Mouse (Mus musculus) right cerebral cortex, adult 2 months (tissue): ENCODE results near the gene Pltp.

Experiments used
- DNase-seq, 2 experiments: peaks; one replicate each; pipeline ENCODE4 v3.0.0; 2021 to 2022; ENCODE audit warnings: low spot score in 2 of 2

Pltp gene

GRCm38 (mm10) chr2:164850061-164850460, 7.5 kb downstream of the Pltp start:
- no peak for DNase-seq

- no peak for DNase-seq
These were observed 11.7 kb downstream of the Pltp start for GRCm38 (mm10) chr2:164845782-164846181.

GRCm38 (mm10) chr2:164835164-164835563, 22.3 kb downstream of the Pltp start:
- no peak for DNase-seq

GRCm38 (mm10) chr2:164834531-164834930, 23.0 kb downstream of the Pltp start:
- DNase-seq, result peak in 1 of 2 experiments; percentile 51

- DNase-seq, result peak; percentile 89 to 95
These were observed 24.1 kb downstream of the Pltp start, which contains the start of gene Neurl2 for GRCm38 (mm10) chr2:164833314-164833959. TSS of gene Neurl2 (minus strand) at chr2:164833456.

- peak; percentile 78 to 83 for DNase-seq
These were observed 24.7 kb downstream of the Pltp start, which contains the start of gene Ctsa for GRCm38 (mm10) chr2:164832748-164833301. TSS of gene Ctsa (plus strand) at chr2:164832873.

GRCm38 (mm10) chr2:164832032-164832747, 25.3 kb downstream of the Pltp start:
- DNase-seq, result peak in 1 of 2 experiments; percentile 36

GRCm38 (mm10) chr2:164831029-164831428, 26.5 kb downstream of the Pltp start:
- no peak for DNase-seq

GRCm38 (mm10) chr2:164829090-164829489, 28.4 kb downstream of the Pltp start:
- no peak for DNase-seq

- no peak for DNase-seq
These were observed 29.1 kb downstream of the Pltp start, which contains the start of gene Spata25 for GRCm38 (mm10) chr2:164828437-164828836. TSS of gene Spata25 (minus strand) at chr2:164828537.

- DNase-seq, result no peak
These were observed 30.2 kb downstream of the Pltp start for GRCm38 (mm10) chr2:164827146-164827850.

GRCm38 (mm10) chr2:164825521-164825920, 32.0 kb downstream of the Pltp start:
- no peak for DNase-seq

- DNase-seq, result no peak
These were observed 33.5 kb downstream of the Pltp start for GRCm38 (mm10) chr2:164823969-164824368.

GRCm38 (mm10) chr2:164823181-164823585, 34.3 kb downstream of the Pltp start:
- peak in 1 of 2 experiments; percentile 55 for DNase-seq

GRCm38 (mm10) chr2:164822636-164823165, 34.8 kb downstream of the Pltp start, which contains the start of gene Zswim1:
TSS of gene Zswim1 (plus strand) at chr2:164822686.
- DNase-seq, result peak; percentile 100

- no peak for DNase-seq
These were observed 36.5 kb downstream of the Pltp start for GRCm38 (mm10) chr2:164821060-164821459.

GRCm38 (mm10) chr2:164817703-164818102, 39.8 kb downstream of the Pltp start:
- no peak for DNase-seq

GRCm38 (mm10) chr2:164817206-164817605, 40.3 kb downstream of the Pltp start:
- no peak for DNase-seq

GRCm38 (mm10) chr2:164815821-164816220, 41.7 kb downstream of the Pltp start:
- DNase-seq, result no peak

- DNase-seq, result no peak
These were observed 42.2 kb downstream of the Pltp start for GRCm38 (mm10) chr2:164815348-164815747.

GRCm38 (mm10) chr2:164813557-164813956, 44.0 kb downstream of the Pltp start:
- DNase-seq, result no peak

GRCm38 (mm10) chr2:164806614-164807013, 50.9 kb downstream of the Pltp start:
- DNase-seq, result no peak
